ENCODE assay signal across 10 mouse cellular contexts in genomic region chr1:57890259-57890902, GRCm38 (mm10).
A peak's percentile ranks its signal among the peaks of the same experiment; 100 is the strongest.
DNase-seq lines count a peak whose midpoint lies in the region; ATAC-seq lines count a peak whose summit lies in the region.
"Had no signal": no experiment of that assay in that cellular context is flagged by ENCODE, and none has a peak within 500 bp of the region (broad histone marks: within the 10 kb centered on the region; RNA-seq: fewer than 3 reads in every experiment).

No protein-coding gene starts in this region.

- no peak overlapping the region for H3K4me3 ChIP-seq in intestine, embryonic 16.5 days (ENCODE audit: low read length)
- H3K4me3 ChIP-seq: embryonic facial prominence, embryonic 12.5 days; myocyte had no signal

- intact Hi-C loops in heart, postnatal 25 days (cut with DNase I): loop anchor here (5.0 kb wide), 1 partner anchor 38 kb away; no protein-coding TSS in a partner anchor
- intact Hi-C loops in gastrocnemius, postnatal 36 days (cut with DNase I): no loop called here
- intact Hi-C loops in left cerebral cortex, postnatal 14 days (cut with DNase I): no loop called here

- WGBS in intestine, embryonic 16.5 days: 43% methylated on average over 5 of the region's 5 CpGs

- 0 out of 2 replicates have a peak overlapping the region, but pooled peaks have one; percentile 33 for H3K27ac ChIP-seq in intestine, embryonic 16.5 days (ENCODE audit: low read length)
- H3K27ac ChIP-seq: embryonic facial prominence, embryonic 12.5 days had no signal

- no peaks in the 10 kb centered on the region for H3K27me3 ChIP-seq in intestine, embryonic 16.5 days (replicated peaks; ENCODE audit: control insufficient read depth, insufficient read depth, low read length)
- H3K27me3 ChIP-seq: embryonic facial prominence, embryonic 12.5 days had no signal

- no peaks in the 10 kb centered on the region for H3K9me3 ChIP-seq in intestine, embryonic 16.5 days (ENCODE audit: control insufficient read depth, low read length)
- H3K9me3 ChIP-seq: embryonic facial prominence, embryonic 12.5 days had no signal

- no peak overlapping the region for H3K9ac ChIP-seq in intestine, embryonic 16.5 days (ENCODE audit: low read depth, low read length)
- H3K9ac ChIP-seq: embryonic facial prominence, embryonic 12.5 days had no signal

- 0 out of 2 replicates have a peak, but pooled peaks cover 4% of the 10 kb centered on the region for H3K4me1 ChIP-seq in intestine, embryonic 16.5 days (ENCODE audit: control insufficient read depth, insufficient read depth, low read length)
- H3K4me1 ChIP-seq: embryonic facial prominence, embryonic 12.5 days had no signal

- ATAC-seq in intestine, embryonic 16.5 days: no peak; the same call in 1 of the 2 replicates

- DNase-seq in heart, adult 11 months: peak; percentile 95
- no peak for DNase-seq in heart, postnatal 25 days (ENCODE audit: low spot score)
- peak; percentile 38 for DNase-seq in gonadal fat pad, adult 2 months (ENCODE audit: low read depth)
- peak; percentile 54 to 65 for DNase-seq in lung, postnatal 4 days
- no peak for DNase-seq in gastrocnemius, postnatal 36 days
- DNase-seq in left cerebral cortex, postnatal 14 days (ENCODE audit: low spot score in 2 of 2): no peak
- no peak for DNase-seq in thymus, adult 18-20 months

- peaks cover 5% of the 10 kb centered on the region; the same call in 1 of the 2 replicates for H3K36me3 ChIP-seq in intestine, embryonic 16.5 days (ENCODE audit: control insufficient read depth, insufficient read depth, low read length)

- no peak overlapping the region for H3K4me2 ChIP-seq in intestine, embryonic 16.5 days (ENCODE audit: low read depth, low read length)
- H3K4me2 ChIP-seq: embryonic facial prominence, embryonic 12.5 days had no signal

Comparison
In these comparisons a context has a peak if more than half of its experiments do, and no peak if none do; other contexts are left out.
1. DNase-seq: peak in heart, adult 11 months (single experiment), gonadal fat pad, adult 2 months (single experiment) and lung, postnatal 4 days (2 of 2); none in heart, postnatal 25 days (single experiment), gastrocnemius, postnatal 36 days (0 of 2), left cerebral cortex, postnatal 14 days (0 of 2) and thymus, adult 18-20 months (0 of 2).